Mouse (Mus musculus) liver (tissue): Measurements from ENCODE around the gene Jak3.
A peak's percentile ranks its signal among the peaks of the same experiment; 100 is the strongest.
"Not testable (repeated sequence)": the region's sequence is repeated elsewhere in the genome, so short reads cannot be mapped to it uniquely, and the experiment has no call there.

ENCODE experiments used
- DNase-seq: peaks from one replicate; pipeline ENCODE4 v3.0.0-alpha.2; 2020; ENCODE audit warnings: mixed read lengths

The Jak3 gene

DNA sequence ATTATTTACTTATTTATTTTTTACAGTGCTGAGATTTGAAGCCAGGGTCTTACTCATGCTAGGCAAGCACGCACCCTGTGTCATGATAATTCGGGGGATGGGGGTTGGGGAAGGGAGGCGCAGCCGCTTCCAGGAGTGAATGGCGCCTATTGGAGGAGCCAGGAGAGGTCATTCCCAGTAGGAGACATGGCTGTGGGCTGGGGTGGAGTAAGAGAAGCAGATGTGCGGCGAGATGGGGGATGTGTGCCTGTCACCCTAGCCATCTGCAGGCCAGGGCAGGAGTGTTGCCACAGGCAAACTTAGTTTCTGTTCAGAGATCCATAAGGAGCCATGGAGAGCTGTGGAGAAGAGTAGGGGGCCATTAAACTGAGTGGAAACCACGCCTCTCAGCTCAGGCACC is 11.5 kb downstream of the Jak3 start:
- no peak for DNase-seq

DNA sequence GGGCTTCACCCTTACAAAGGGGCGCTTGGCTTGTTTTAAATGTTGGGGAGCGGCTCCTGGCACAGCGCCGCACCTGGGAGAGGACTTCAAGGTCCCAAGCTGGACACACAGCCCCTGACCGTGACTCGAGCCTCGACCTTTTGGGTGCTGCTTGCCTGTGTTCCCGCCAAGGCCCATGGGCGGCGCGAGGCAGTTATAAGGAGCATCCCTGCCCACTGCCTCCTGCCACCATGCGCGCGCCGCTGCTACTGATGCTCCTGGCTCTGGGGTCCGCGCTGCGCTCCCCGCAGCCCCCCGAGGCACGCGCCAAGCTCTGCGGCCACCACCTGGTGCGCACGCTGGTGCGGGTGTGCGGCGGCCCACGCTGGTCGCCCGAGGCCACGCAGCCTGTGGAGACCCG is 12.9 kb downstream of the Jak3 start, which contains the start of gene Insl3:
Gene Insl3 (plus strand): TSS at position 187 of the 400 bp plus-strand sequence.
- no peak for DNase-seq

DNA sequence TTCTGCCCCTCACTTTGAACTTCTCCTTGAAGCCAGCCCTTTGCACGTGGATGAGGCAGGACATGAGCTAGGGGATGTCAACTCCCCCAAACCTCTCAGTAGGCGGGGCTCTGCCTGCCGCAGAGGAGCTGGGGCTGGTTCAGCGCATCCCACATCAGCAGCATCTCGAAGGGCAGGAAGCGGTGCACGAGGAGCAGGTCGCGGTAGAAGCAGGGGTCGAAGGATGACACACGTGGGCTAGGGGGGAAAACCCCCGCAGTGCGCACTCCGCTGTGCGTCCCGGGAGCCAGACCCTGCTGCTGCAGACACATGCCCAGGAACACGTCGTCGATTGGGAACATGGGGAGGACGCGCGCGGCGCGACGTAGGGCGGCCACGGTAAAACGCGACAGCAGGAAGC is 16.4 kb downstream of the Jak3 start:
- no peak for DNase-seq

DNA sequence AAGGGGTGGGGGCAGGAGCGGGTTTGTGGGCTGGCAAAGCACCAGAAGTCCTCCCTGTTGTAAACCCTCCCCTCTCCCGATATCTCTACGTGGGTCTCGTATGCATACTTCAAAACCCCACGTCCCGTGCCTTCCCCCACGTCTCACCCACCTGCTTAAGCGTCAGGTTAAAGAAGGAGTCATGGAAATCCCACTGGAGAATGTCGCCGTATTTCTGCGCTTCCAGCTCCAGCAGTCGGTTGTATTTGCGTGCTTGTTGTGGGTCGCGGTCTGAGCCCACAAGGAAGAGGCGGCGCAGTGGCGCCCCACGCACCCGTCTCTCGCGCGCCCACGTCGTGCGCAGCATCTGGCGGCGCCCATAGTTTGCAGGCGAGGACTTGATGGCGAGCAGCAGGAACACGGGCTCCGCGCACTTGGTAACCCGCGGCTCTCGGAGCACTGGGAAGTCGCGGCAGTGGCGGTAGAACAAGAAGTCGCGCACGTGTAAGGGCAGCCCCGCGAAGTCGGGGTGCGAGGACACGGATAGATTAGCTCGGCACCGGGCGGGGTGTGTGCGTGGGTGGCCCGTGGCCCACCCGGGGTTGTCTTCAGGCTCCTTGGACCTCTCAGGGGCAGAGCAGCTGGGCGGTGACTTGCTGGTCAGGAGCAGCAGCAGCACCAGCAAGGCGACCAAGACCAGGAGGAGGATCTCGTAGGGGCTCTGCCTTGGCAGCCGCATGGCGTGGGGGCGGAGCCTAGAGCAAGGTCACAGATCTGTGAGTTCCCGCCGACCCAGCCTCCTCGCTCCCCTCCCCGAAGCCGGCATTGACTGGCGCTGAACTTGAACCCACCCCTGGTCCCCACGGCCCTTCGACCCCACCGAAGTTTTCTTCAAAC is 17.3 kb downstream of the Jak3 start:
- DNase-seq, result no peak

DNA sequence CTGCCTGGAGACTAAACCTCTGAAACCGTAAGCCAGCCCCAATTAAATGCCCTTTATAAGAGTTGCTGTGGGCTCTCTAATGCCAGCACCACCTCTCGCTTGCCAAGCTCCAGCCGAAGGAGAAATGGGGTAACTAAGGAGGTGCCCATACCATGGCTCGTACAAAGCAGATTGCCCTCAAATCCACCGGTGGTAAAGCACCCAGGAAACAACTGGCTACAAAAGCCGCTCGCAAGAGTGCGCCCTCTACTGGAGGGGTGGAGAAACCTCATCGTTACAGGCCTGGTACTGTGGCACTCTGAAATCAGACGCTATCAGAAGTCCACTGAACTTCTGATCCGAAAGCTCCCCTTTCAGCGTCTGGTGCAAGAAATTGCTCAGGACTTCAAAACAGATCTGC is 19.4 kb downstream of the Jak3 start:
- not testable (repeated sequence) for DNase-seq

DNA sequence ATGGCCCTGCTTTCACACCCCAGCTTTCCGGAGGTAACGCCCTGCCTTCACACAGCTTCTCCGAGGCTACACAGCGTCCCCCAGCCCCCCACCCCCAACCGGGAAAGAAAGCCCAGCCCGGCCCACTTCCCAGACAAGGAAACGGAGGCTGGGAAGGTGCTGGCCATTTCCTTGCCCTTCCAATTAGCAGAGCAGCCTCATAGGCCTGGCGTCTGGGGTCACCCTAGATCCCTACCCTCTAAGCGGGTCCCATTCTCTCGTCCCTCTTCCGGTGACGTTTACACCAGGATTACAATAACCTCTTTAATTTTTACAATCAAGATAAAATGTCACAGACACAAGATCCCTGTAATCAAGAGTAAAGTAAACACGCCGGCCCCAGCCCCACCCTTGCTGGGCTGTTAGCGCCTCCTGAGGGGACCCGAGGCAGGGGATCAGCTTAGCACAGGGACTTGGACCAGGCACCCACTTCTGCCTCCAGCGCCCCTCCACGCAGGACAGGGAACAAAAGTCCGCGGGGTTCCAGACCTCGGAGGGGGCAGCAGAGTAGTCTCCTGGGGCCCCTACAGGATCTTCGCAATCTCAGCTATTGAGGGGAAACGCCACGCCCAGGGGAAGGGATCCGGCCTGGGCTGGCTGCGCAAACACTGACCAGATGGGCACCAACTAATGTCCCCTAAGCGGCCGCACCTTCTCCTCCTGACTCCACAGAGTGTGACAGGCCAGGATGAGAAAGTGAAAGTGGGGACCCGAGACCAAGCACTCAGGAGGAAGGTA is 24.6 kb downstream of the Jak3 start:
- DNase-seq, result no peak

DNA sequence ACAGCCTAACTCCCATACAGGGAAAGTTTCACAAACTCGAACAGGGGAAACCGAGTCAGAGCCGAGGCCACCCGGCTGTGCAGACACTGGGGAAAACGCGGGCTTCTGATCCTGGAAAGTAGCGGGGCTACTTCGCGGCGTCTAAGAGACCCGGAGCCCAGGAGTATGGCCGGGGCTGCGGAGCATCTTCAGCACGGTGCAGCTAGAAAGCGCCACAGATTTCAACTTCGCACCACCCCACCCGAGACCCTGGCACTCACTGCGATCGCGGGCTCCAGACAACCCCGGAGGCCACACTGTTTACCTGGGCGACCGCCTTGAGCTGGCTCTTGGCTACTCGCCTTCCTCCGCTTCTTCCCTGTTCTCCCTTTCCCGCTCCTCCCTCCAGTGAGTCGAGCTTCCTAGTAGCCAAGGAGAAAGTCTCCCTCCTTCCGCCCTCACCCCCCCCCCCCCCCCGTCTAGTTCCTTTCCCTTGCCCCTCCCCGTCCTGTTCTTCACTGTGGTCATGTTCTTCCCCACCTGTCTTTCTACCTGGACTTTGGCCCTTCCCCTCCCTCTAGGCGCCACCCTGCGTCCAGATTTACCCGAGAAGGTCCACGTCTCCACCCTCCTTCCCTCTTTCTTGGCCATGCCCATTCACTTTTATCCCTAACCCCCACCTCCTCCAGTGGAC is 25.5 kb downstream of the Jak3 start, which contains the start of gene B3gnt3:
Gene B3gnt3 (minus strand): TSS at position 376 of the 673 bp plus-strand sequence.
- no peak for DNase-seq

DNA sequence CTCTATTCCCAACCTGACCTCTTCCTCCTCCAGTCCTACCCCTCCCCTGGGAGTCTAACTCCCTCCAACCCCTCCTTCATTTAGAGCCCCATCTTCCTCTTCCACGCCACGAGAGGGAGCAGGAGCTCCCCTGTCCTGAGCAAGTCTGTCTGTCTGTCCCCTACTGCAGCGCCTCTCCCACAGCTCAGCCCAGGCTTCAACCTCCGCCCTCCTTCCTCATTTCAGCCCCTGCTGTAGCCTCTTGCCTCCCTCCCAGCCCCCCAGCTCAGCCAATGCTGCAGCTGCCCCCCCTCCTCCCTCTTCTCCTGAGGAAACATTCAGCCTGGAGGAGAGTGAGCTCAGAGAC is 26.0 kb downstream of the Jak3 start:
- DNase-seq, result peak; percentile 44

DNA sequence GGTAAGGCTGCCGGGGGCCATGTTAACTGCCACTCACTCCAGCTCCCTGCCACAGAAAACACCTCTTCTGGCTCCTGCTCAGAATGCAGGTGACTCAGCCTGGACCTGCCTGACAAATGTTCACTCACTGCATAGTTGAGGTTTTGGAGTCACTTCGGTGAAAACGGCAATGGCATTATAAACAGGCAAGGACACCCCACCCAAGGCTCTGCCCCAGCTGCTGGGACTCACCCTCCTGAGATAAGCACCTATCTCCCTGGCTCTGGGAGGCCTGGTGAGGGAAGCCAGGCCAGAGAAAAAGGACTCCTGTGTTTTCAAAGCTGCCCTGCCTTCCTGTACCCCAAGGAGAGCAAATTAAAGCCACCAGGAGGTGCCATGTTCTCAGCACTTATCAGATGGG is 26.8 kb downstream of the Jak3 start:
- DNase-seq, result peak; percentile 87

DNA sequence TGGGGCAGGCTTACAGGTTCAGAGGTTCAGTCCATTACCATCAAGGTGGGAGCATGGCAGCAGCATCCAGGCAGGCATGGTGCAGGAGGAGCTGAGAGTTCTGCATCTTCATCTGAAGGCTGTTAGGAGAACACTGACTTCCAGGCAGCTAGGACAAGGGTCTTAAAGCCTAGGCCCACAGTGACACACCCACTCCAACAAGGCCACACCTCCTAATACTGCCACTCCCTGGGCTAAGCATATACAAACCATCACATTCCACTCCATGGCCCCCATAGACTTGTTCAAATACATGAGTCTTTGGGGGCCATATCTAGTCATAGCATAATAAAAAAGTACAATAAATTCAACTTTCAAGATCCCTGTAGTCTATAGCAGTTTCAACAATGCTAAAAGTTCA is 27.3 kb downstream of the Jak3 start:
- peak; percentile 44 for DNase-seq

DNA sequence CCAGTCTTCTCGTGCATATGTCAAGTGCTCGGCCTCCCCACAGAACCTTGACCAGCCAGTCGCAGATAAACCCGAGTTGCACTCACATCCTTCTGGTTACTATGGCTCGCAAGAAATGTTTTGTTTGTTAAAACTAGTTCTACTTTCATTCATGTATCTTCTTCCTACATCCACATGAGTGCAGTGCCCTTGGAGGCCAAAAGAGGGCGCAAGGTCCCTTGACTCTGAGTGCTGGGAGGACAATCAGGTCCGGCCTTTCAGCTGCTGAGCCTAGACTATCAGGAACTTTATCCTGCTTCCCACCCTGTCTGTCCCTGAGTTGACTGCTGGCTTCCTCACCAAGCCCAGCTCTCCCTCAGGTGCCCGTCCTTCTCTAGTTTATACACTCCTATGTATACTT is 31.8 kb downstream of the Jak3 start:
- peak; percentile 77 for DNase-seq

DNA sequence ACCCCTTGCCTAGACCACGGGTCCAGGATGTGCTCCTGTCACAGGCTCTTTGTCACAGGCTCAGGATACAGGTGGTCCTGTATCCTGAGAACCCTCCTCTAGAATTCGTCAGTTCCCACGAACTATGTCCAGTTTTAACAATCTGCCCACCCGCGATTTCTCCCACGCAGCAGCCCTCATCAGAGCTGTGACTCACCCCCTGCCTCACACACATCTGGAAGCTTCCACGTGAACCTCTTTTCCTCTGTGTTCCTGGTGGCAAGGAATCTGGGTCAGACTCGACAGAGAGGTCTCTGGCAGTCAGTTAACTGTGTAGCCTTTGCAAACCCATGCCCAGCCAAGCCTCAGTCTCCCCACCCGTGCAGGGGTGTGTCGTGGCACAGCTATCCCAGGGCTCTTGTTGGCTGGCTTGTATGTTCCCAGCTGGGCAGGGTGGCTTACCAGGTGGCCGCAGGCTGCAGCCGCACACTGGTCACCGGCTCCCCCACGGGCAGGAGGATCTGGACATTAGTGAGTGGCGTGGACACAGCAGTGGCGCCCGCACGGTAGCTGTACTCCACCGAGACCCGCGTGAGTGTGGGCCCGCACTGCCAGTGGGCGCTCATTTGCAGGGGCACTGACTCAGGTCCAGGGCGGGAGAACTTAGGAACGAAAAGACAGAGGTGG is 33.2 kb downstream of the Jak3 start:
- DNase-seq, result no peak

DNA sequence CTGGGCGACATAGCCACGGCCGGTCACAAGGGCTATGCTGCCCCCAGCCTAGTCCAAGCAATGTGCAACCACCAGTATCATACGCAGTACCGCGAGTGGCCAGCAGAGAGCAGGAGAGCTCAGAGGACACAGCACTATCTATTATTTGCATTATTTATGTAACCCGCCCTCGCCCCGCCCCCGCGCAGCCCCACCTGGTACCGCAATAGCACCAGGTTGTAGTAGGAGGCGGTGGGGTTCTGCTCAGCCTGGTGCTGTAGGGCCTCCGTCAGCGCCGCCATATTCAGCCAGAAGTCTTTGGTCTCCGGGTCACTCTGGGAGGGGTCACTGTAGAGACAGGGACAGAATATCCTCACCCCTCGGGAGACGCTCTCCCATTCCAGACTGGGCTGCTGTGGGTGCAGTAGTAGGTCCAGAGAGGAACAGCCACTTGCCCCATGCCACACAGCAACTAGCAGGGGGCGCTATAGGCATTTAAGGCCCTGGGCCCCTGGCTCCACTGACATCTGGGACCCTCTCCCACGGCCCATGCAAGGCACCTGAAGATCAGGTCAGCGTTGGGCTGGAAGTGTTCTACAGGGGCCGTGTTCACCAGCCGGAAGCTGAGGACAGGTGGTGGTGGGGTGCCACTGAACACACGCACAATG is 33.8 kb downstream of the Jak3 start:
- DNase-seq, result peak; percentile 87

DNA sequence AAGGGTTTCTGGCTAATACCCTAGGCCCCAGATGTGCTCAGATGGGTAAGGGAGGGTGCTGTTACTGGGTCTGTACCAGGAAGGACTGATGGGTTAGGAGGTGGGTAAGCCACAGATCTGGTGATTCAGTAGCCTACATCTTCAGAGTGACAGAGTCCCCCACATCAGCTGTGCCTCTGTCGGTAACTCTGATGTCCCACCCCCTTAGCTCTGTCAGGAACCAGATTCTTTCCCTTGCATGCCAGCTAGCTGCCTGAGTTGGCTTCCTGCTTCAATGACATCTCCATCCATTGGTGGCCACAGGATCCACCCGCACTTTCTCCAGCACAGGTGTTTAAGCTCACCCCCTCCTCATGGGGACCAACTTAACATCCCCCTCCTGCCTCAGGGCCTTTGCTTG is 35.5 kb downstream of the Jak3 start:
- no peak for DNase-seq

DNA sequence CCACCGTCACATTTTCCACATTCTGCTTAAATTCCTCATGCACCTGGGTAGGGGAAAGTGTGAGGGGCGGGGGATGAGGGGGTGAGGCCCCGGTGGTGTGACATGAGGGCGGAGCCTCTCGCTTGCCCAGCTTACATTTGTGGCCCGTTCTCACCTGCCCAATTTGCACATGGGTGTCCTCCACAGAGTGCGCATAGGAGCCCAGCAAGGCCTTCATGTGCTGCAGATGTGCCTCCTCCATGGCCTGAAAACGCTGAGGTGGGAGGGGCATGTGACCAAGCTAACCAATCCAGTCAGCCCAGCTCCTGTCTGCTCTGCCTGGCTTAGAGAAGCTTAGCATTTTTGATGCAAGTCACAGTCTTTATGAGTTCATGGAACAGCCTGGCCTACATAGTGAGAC is 39.4 kb downstream of the Jak3 start:
- DNase-seq, result no peak

DNA sequence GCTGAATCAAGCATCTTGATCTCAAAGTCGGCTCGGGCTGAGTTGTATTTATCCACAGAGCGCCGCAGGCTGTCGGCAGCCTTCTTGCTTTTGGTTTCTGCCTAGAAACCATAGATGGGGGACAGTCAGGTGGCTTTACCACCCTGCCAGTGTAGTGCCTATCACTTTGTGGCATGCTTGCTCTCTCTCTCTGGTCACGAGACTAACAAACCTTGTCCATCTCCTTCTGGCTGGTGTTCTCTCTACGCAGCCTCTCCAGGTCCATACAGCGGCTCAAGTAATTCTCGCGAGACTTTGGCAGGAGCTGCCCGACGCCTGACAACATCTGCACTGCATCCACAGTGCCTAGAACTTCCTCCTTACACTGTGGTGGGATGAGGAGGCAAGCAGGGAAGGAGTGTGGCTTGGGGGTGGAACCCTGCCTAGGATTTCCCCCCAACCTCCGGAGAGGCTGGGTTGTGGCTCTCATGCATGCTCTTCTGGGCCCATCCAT is 40.5 kb downstream of the Jak3 start:
- DNase-seq, result no peak

DNA sequence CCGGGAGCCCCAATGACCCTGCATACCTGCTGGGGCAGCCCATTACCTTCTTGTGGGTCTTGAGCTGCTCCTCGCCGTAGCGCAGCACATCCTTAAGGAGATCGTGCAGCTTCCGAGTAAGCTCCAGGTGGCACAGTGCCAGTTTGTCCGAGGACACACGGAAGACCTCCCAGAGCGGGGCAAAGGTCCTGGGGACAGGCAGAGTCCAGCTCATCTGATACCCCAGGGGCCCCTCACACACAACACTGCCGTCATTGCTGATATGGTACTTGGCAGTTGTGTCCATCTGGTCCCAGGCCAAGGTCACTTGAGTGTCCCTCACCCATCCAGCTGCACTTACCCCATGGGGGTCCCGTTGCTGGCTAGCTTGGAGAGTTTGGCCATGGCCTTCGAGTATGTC is 41.0 kb downstream of the Jak3 start:
- DNase-seq, result no peak

DNA sequence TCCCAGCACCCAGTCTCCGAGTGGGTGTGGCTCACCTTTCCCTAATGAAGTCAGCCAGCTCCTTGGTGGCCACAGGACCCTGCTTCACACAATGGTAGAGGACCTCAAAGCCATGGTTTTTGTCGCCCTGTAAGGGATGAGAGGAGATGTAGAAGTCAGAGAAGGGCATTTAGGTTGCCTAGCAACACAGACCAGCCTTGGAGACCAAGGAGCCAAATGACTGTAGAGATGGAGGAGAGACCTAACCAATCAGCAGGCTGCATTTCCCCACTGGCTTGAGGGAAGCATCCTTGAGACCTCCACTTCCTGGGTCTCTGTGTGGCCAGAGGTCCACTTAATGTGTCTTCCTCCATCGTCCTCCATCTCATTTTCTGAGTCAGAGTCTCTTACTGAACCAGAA is 42.2 kb downstream of the Jak3 start:
- DNase-seq, result no peak

DNA sequence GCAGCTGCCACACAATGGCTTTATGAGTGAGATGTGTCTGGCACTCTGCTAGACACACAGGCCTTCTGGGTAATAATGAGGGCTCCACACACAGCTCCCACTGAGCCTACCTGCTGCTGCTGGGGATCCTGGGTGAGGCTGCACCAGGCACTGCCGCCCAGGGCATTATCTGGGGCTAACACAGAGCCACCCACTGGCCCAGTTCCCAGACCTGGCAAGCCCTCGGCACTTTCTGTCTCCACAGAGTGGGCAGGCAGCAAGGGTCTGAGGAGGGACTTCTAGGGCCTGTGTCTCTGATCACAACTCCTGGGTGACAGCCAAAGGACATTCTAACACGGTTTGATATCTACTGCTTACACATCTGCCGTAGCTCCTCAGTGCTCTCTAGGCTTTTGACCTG is 43.1 kb downstream of the Jak3 start:
- no peak for DNase-seq

DNA sequence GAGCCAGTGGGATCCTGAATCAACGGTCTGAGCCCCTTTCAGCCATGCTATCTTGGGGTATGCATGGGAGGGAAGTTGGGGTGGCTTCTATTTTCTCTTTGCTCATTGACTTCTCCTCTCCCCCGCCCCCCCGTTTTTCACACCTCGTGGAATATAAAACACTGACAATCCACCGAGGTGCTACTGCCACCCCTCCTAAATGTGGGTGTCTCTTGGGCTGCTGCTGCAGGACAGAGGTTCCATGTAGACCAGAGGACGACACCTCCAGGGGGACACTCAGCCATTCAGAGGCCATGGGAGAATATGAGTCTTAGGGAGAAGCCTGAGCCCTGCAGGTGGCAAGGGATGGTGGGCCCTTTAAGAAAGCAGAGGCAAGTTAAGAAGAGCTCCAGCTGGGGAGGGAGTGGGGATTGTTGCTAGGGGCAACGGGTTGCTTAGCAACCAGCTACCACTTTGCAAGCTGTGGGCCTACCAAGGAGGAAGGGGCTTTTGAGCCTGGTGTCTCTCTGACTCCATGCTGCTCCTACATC is 43.9 kb downstream of the Jak3 start:
- DNase-seq, result no peak

DNA sequence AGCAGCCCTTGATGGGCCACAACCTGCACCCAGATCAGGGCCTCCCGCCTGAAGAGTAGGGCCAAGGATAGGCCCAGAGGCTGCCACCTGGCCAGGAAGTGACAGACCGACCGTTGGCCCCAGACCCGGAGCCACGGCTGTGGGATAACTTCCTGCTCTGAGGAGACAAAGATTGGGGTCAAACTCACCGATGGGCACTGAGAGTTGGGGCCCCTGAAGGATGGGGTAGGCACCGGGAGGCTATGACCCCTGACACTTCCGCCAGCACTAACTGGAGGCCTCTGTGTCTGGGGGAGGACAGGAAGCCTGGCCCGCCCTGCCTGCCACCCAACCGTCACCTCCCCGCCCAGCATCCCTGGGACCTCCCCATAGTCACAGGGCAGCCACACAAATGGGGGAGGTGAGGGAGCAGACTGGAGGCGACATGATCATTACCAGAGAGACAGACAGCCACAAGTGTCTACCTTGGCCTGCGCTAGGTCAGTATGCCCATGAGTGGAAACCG is 47.0 kb downstream of the Jak3 start:
- DNase-seq, result peak; percentile 84

DNA sequence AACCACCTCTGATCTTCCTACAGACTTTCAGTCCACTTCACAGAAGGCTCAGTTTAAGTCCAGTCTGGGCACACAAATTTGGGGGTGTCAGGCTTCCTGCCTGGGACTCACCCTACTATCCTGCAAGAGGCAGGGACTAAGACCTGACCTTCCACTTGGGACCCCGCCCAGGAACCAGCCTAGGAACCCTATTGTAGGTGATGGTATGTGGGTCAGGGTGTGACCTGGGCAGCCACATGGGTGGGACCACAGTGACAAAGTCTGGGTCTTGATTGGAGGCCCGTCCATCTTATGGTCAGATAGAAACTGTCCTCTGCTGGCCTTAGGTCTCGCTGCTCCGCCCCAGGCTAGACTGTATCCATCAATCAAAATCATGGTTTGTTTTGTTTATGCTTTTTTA is 48.3 kb downstream of the Jak3 start:
- no peak for DNase-seq
